Mouse (Mus musculus): ENCODE measurements at regions not wholly inside any gene's neighbourhood (a gene's known extent, or its start where the extent isn't known, plus 50 kb on each side); places are given as distances from the start of the nearest gene placed in this dataset.

GRCm38 (mm10) chr2:171228229-171228628 lies 496.6 kb downstream of the Dok5 start:
- Histone ChIP-seq H3K27ac (ENCODE audit: low read depth, low read length) (no peak overlapping the region), H3K4me1 (ENCODE audit: insufficient read depth) (no peaks in the 10 kb centered on the region), H3K9ac (no peak overlapping the region), H3K36me3 (ENCODE audit: insufficient read depth) (no peaks in the 10 kb centered on the region), H3K27me3 (ENCODE audit: insufficient read depth, low read length) (no peaks in the 10 kb centered on the region), H3K9me3 (ENCODE audit: low read length) (no peaks in the 10 kb centered on the region), H3K4me2 (ENCODE audit: low read depth) (no peak overlapping the region), H3K4me3 (ENCODE audit: low read depth, low read length) (no peak overlapping the region)
- ATAC-seq (no peak), DNase-seq (no peak)
- TF ChIP-seq CTCF (IDR thresholded peaks at IDR 0.05; ENCODE audit: low read depth) = no peak
- WGBS = 16% methylated on average over 3 of the region's 3 CpGs

GRCm38 (mm10) chr2:171213792-171214191 lies 482.2 kb downstream of the Dok5 start:
- Histone ChIP-seq H3K9ac (no peak overlapping the region), H3K27ac (ENCODE audit: low read depth, low read length) (no peak overlapping the region), H3K4me1 (ENCODE audit: insufficient read depth) (no peaks in the 10 kb centered on the region), H3K27me3 (ENCODE audit: insufficient read depth, low read length) (no peaks in the 10 kb centered on the region), H3K4me3 (ENCODE audit: low read depth, low read length) (no peak overlapping the region), H3K4me2 (ENCODE audit: low read depth) (no peak overlapping the region), H3K36me3 (ENCODE audit: insufficient read depth) (no peaks in the 10 kb centered on the region), H3K9me3 (ENCODE audit: low read length) (no peaks in the 10 kb centered on the region)
- no peak for DNase-seq
- 18% methylated on average over 6 of the region's 6 CpGs for WGBS
- ATAC-seq = no peak
- no peak for TF ChIP-seq CTCF (IDR thresholded peaks at IDR 0.05; ENCODE audit: low read depth)

- H3K9me3 ChIP-seq (ENCODE audit: low read length) = no peaks in the 10 kb centered on the region
- no peak overlapping the region for H3K4me3 ChIP-seq (ENCODE audit: low read depth, low read length)
- no peak for ATAC-seq
- H3K36me3 ChIP-seq (ENCODE audit: insufficient read depth) = no peaks in the 10 kb centered on the region
- WGBS = 48% methylated on average over 7 of the region's 7 CpGs
- no peak for TF ChIP-seq CTCF (IDR thresholded peaks at IDR 0.05; ENCODE audit: low read depth)
- no peak for DNase-seq
- no peak overlapping the region for H3K4me2 ChIP-seq (ENCODE audit: low read depth)
- no peak overlapping the region for H3K9ac ChIP-seq
- H3K4me1 ChIP-seq (ENCODE audit: insufficient read depth) = no peaks in the 10 kb centered on the region
- no peak overlapping the region for H3K27ac ChIP-seq (ENCODE audit: low read depth, low read length)
- no peaks in the 10 kb centered on the region for H3K27me3 ChIP-seq (ENCODE audit: insufficient read depth, low read length)
Observed at GRCm38 (mm10) chr2:171196472-171196871, 464.9 kb downstream of the Dok5 start.

- no peak for DNase-seq
- Histone ChIP-seq H3K36me3 (ENCODE audit: insufficient read depth) (no peaks in the 10 kb centered on the region), H3K4me2 (ENCODE audit: low read depth) (no peak overlapping the region), H3K9ac (no peak overlapping the region), H3K27me3 (ENCODE audit: insufficient read depth, low read length) (no peaks in the 10 kb centered on the region), H3K4me3 (ENCODE audit: low read depth, low read length) (no peak overlapping the region), H3K4me1 (ENCODE audit: insufficient read depth) (no peaks in the 10 kb centered on the region), H3K9me3 (ENCODE audit: low read length) (no peaks in the 10 kb centered on the region), H3K27ac (ENCODE audit: low read depth, low read length) (no peak overlapping the region)
- no peak for TF ChIP-seq CTCF (IDR thresholded peaks at IDR 0.05; ENCODE audit: low read depth)
- ATAC-seq = no peak
- 29% methylated on average over 5 of the region's 5 CpGs for WGBS
Observed at GRCm38 (mm10) chr2:171192181-171192580, 460.6 kb downstream of the Dok5 start.
